Mouse (Mus musculus) olfactory bulb, adult 2 months (tissue): ENCODE results near the gene H13.

Source experiments
- CTCF ChIP-seq: fragments of 200-500 bp; IDR thresholded peaks from 2 replicates; pipeline ENCODE4 v1.5.1; 2012; ENCODE audit warnings: low read depth, mild to moderate bottlenecking, low read length, moderate library complexity; ENCODE audit not compliant: insufficient read depth
- POLR2A ChIP-seq: fragments of 200-500 bp; IDR thresholded peaks from 2 replicates; pipeline ENCODE4 v1.6.1; 2012; ENCODE audit warnings: mild to moderate bottlenecking, low read depth, low read length, moderate library complexity; ENCODE audit not compliant: insufficient read depth

DNA sequence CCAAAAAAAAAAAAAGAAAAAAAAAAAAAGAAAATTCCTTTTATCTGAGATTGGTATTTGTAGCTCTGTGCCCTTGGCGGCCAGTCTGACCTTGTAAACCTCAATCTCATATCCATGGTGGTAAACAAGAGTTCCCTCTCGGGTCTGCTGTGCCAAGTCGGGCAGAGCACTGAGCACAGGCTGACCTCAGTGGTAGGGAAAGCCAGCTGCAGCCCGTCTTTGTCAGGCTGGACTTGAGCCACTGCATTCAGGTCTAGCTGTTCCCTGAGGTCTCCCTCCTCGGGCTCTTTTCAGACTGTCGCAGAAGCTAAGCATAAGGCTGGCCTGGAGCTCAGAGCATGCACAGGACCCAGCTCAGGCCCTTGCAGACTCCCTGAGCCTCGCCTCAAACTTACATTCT is 25.4 kb downstream of the H13 start:
- TF ChIP-seq POLR2A (no peak), CTCF (no peak)
